Mouse (Mus musculus) liver, embryonic 14.5 days (tissue): ENCODE measurements at regions not wholly inside any gene's neighbourhood (a gene's known extent, or its start where the extent isn't known, plus 50 kb on each side); places are given as distances from the start of the nearest gene placed in this dataset.

Experiments
- ATAC-seq: fragments of 200-750 bp; cut with Nextera tagmentation; 2 replicates; pipeline ENCODE4 v1.8.0; 2017; ENCODE audit warnings: moderate number of reproducible peaks, mild to moderate bottlenecking, moderate library complexity; ENCODE audit not compliant: insufficient read depth
- DNase-seq, 3 experiments: peaks; one replicate each; pipeline ENCODE4 v3.0.0-alpha.2; 2012 to 2013; ENCODE audit warnings: low read depth in 3 of 3, low spot score in 3 of 3
- H3K27ac ChIP-seq: fragments of 300-500 bp; sonication (generic); 2 replicates; pipeline ENCODE4 v1.5.1; 2014; ENCODE audit warnings: moderate library complexity, mild to moderate bottlenecking, control low read depth, inconsistent platforms
- H3K27me3 ChIP-seq: fragments of 300-500 bp; sonication (generic); 2 replicates; pipeline ENCODE4 v1.6.1; 2014; ENCODE audit warnings: mild to moderate bottlenecking, low read length, moderate library complexity; ENCODE audit not compliant: control insufficient read depth, insufficient read depth
- H3K36me3 ChIP-seq: fragments of 300-500 bp; sonication (generic); replicated peaks from 2 replicates; pipeline ENCODE4 v1.6.1; 2014; ENCODE audit warnings: low read depth; ENCODE audit not compliant: control insufficient read depth, insufficient read depth
- H3K4me1 ChIP-seq, 2 experiments: fragments of 200-500 bp in 1 of 2; fragments of 300-500 bp in 1 of 2; sonication (generic) in 1 of 2; replicated peaks; 2 replicates each; pipeline ENCODE4 v1.6.1; 2012 to 2014; ENCODE audit warnings: antibody characterized with exemption in 1 of 2, inconsistent platforms in 1 of 2, low read length in 1 of 2; ENCODE audit not compliant: control insufficient read depth in 2 of 2, insufficient read depth in 2 of 2
- H3K4me2 ChIP-seq: fragments of 300-500 bp; sonication (generic); 2 replicates; pipeline ENCODE4 v1.6.1; 2014; ENCODE audit warnings: low read depth, mild to moderate bottlenecking, control low read depth, moderate library complexity
- H3K4me3 ChIP-seq, 2 experiments: fragments of 200-500 bp in 1 of 2; fragments of 300-500 bp in 1 of 2; sonication (generic) in 1 of 2; 2 replicates each; pipeline ENCODE4 v1.5.1; 2012 to 2014; ENCODE audit warnings: low read depth in 2 of 2, low read length in 2 of 2, mild to moderate bottlenecking in 2 of 2, control low read depth in 1 of 2, inconsistent platforms in 1 of 2, moderate library complexity in 1 of 2; ENCODE audit not compliant: insufficient read depth in 1 of 2
- H3K9ac ChIP-seq: fragments of 300-500 bp; sonication (generic); replicated peaks from 2 replicates; pipeline ENCODE4 v1.6.1; 2014; ENCODE audit warnings: mild to moderate bottlenecking, control low read depth, moderate library complexity
- H3K9me3 ChIP-seq: fragments of 300-500 bp; sonication (generic); 2 replicates; pipeline ENCODE4 v1.6.1; 2016; ENCODE audit warnings: low read length, mixed read lengths; ENCODE audit not compliant: control insufficient read depth
- CTCF ChIP-seq: IDR thresholded peaks from 2 replicates; pipeline ENCODE4 v1.5.1; 2016; ENCODE audit warnings: antibody characterized with exemption, low read depth, control low read depth
- EP300 ChIP-seq: IDR thresholded peaks from 2 replicates; pipeline ENCODE4 v1.6.1; 2016; ENCODE audit warnings: antibody characterized with exemption, low read depth
- WGBS: fragments of 180-500 bp; shearing (Covaris S2); extraction: QIAGEN DNeasy Blood & Tissue Kit; methylation state at CpG from one replicate; pipeline ENCODE4 v1.1.7; 2014; ENCODE audit not compliant: insufficient replicate concordance; 5-methylcytosine and 5-hydroxymethylcytosine counted together

DNA sequence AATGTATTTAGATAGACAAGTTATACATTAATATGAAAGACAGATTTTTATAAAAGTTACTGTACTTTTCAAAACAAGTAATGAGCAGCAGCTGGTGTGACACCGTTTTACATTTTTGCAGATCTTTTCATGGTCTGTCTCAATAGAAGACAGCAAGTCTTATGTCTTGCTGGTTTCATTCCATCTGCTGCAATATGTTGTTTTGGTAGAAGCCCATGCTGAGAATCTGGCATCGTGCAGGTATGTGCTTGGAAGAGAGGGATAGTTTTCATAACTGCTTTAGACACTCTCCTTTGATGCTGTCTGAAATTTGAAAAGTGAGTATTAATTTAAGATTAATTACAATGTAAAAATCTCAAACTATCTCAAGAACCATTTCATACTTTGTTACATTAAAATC is 81.5 kb upstream of the Slc1a3 start:
- WGBS: 56% methylated on average over 2 of the region's 2 CpGs
- no peak overlapping the region for H3K4me3 ChIP-seq
- DNase-seq: no peak

DNA sequence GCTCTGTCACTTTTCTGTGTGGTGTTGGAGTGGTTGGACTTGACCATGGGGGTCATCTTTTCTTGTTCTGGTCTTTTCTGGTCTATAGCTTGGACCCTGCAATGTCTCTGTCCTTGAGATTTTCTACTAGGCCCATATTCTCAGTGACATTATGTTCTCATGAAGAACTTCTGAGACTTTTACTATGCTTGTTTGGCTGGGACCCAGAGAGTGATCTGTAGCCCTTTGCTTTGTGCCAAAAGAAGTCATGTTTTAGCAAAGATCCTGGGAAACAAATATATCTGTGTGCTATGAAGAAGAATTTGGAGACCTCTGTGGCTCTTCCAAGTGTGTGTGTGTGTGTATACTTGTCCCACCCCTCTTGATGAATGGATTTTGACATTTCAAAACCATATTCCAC is 79.4 kb upstream of the Slc1a3 start:
- Histone ChIP-seq H3K4me3 (no peak overlapping the region), H3K27me3 (no peaks in the 10 kb centered on the region), H3K9ac (no peak overlapping the region), H3K4me2 (no peak overlapping the region), H3K27ac (no peak overlapping the region), H3K4me1 (no peaks in the 10 kb centered on the region), H3K36me3 (no peaks in the 10 kb centered on the region), H3K9me3 (no peaks in the 10 kb centered on the region)
- TF ChIP-seq CTCF (no peak), EP300 (no peak)
- DNase-seq: no peak
- no peak for ATAC-seq

More for the DNA sequence above, 81.5 kb upstream of the Slc1a3 start:
- Histone ChIP-seq H3K36me3 (no peaks in the 10 kb centered on the region), H3K9me3 (no peaks in the 10 kb centered on the region), H3K9ac (no peak overlapping the region), H3K27ac (no peak overlapping the region), H3K4me1 (no peaks in the 10 kb centered on the region), H3K4me2 (no peak overlapping the region), H3K27me3 (no peaks in the 10 kb centered on the region)
- no peak for ATAC-seq
- TF ChIP-seq CTCF (no peak), EP300 (no peak)

DNA sequence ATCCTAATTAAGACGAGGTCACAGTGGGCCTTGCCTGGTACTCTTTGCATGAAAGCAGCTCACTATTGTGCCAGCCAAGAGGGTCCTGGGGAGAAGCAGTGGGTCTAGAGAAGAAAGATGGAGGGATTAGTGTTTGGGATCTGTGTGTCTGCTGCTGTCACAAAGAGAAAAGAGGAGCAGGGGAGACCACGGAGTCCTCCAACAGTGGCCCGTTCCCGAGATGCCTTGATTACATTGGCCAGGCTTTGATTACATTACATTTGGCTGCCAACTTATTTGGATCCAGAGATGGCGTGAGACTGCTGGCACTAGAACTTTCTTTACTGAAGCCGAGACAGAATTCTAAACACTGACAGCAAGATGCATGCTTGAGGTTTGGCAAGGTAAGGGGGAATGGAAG is 78.4 kb upstream of the Slc1a3 start:
- no peak for TF ChIP-seq EP300
- no peak for TF ChIP-seq CTCF
- DNase-seq (no peak), ATAC-seq (no peak)
- H3K4me1 ChIP-seq: no peaks in the 10 kb centered on the region
- H3K27me3 ChIP-seq: no peaks in the 10 kb centered on the region
- H3K4me2 ChIP-seq: no peak overlapping the region
- WGBS: 74% methylated on average over 6 of the region's 6 CpGs
- H3K36me3 ChIP-seq: no peaks in the 10 kb centered on the region
- H3K27ac ChIP-seq: no peak overlapping the region
- no peaks in the 10 kb centered on the region for H3K9me3 ChIP-seq
- no peak overlapping the region for H3K4me3 ChIP-seq
- no peak overlapping the region for H3K9ac ChIP-seq

DNA sequence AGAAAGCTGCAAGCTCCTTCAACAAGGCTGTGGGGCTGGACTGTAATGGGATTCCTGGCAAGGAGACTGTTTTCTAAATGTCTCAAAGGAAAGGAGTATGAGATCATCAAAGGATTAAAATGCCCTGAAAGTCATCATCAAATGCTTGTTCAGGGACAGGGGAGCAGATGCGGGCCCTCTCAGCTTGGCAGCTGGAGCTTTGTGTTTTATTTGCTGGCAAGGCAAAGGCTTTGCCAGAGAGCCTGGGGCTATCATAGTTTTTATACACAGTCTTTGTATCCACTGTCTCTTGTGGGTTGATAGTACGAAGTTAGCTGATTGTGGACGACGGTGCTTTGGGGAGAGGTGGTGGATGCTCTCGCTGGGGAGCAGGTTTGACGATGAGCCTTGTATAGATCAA is 75.0 kb upstream of the Slc1a3 start:
- H3K27ac ChIP-seq: no peak overlapping the region
- H3K27me3 ChIP-seq: no peaks in the 10 kb centered on the region
- H3K9me3 ChIP-seq: no peaks in the 10 kb centered on the region
- no peak overlapping the region for H3K9ac ChIP-seq
- H3K4me3 ChIP-seq: no peak overlapping the region
- H3K36me3 ChIP-seq: no peaks in the 10 kb centered on the region
- TF ChIP-seq EP300 (no peak), CTCF (no peak)
- WGBS: 87% methylated on average over 6 of the region's 6 CpGs
- no peak overlapping the region for H3K4me2 ChIP-seq
- no peak for ATAC-seq
- DNase-seq: no peak
- H3K4me1 ChIP-seq: no peaks in the 10 kb centered on the region

DNA sequence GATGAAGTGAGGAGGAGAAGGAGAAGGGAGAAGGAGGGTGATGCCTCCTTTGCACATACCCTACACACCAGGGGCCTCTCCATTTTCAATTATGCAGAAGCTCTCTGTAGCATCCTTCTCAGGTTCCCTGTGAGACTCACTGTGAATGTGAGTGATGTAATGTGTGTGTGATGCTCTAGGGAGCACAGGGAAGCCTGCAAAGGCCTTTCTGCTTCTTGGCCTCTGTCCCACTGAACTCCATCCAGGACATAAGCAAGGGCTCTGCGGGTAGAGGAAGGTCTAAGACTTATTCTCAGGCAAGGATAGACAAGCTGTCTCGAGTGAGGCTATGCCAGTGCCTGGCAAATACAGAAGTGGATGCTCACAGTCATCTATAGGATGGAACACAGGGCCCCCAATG is 73.0 kb upstream of the Slc1a3 start:
- TF ChIP-seq EP300: no peak
- no peak for TF ChIP-seq CTCF
- ATAC-seq: no peak

DNA sequence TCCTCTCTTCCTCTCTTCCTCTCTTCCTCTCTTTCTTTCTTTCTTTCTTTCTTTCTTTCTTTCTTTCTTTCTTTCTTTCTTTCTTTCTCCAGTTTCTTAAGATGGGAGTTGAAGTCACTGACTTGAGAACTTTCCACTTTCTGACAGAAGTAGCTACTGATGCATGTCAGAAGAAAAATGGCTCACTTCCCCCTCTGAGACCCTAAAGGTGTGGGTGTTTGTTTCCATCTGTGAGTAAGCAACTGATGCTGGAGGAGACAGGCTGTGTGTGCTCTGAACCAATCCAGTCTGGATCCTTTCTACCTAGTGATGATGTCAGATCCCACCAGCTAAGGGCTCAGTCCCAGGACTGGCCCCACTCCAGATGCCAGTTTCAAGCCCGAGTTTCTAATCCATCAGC is 72.5 kb upstream of the Slc1a3 start:
- Histone ChIP-seq H3K9me3 (no peaks in the 10 kb centered on the region), H3K27ac (no peak overlapping the region), H3K36me3 (no peaks in the 10 kb centered on the region), H3K4me2 (no peak overlapping the region), H3K9ac (no peak overlapping the region), H3K27me3 (no peaks in the 10 kb centered on the region), H3K4me1 (no peaks in the 10 kb centered on the region), H3K4me3 (no peak overlapping the region)
- 40% methylated on average over 1 of the region's 1 CpGs for WGBS
- no peak for TF ChIP-seq EP300
- TF ChIP-seq CTCF: no peak
- no peak for DNase-seq
- ATAC-seq: no peak

More for the DNA sequence above, 73.0 kb upstream of the Slc1a3 start:
- Histone ChIP-seq H3K27ac (no peak overlapping the region), H3K36me3 (no peaks in the 10 kb centered on the region), H3K4me1 (no peaks in the 10 kb centered on the region), H3K4me3 (no peak overlapping the region), H3K9ac (no peak overlapping the region), H3K27me3 (no peaks in the 10 kb centered on the region), H3K9me3 (no peaks in the 10 kb centered on the region), H3K4me2 (no peak overlapping the region)
- DNase-seq: no peak
- 53% methylated on average over 2 of the region's 2 CpGs for WGBS
